Mouse (Mus musculus) lung, embryonic 15.5 days (tissue): Measurements from ENCODE around the gene Syt8. TPM values are rescaled to one million over a fixed set of nuclear protein-coding genes. Genes with fewer than 3 reads are reported as not detected.

Experiments
- polyA plus RNA-seq: library from polyadenylated mRNA; unstranded; fragments of >200 nt; fragmentation: Nextera tagmentation; extraction: Ambion mirVana; gene quantifications from 2 replicates; pipeline ENCODE4 v1.2.1, GENCODE M21; 2015

Gene Syt8
- polyA plus RNA-seq, 1 experiment from 2014 or later = 0.34 TPM

Other genes with a start within 250 kb of the Syt8 start
- gene Gm10153, start 244.5 kb upstream of the Syt8 start, polyA plus RNA-seq = not detected in 2 replicates
- gene Krtap5-3, start 233.5 kb upstream of the Syt8 start, polyA plus RNA-seq = not detected in 2 replicates
- gene Gm7579, start 223.0 kb upstream of the Syt8 start, polyA plus RNA-seq = not detected in 2 replicates
- gene Krtap5-5, start 204.9 kb upstream of the Syt8 start, polyA plus RNA-seq = not detected in 2 replicates
- gene Gm40460, start 193.8 kb upstream of the Syt8 start, polyA plus RNA-seq = not detected in 2 replicates
- gene Gm2431, start 176.5 kb upstream of the Syt8 start, polyA plus RNA-seq = not detected in 2 replicates
- gene Gm4559, start 160.5 kb upstream of the Syt8 start, polyA plus RNA-seq = not detected in 2 replicates
- gene Krtap5-1, start 137.7 kb upstream of the Syt8 start, polyA plus RNA-seq = not detected in 2 replicates
- gene Krtap5-4, start 131.3 kb upstream of the Syt8 start, polyA plus RNA-seq = not detected in 2 replicates
- 5.4 and 5.7 TPM in 2 replicates for gene Ifitm10, start 61.1 kb upstream of the Syt8 start, polyA plus RNA-seq
- gene Gm49369, start 52.2 kb upstream of the Syt8 start, polyA plus RNA-seq = 0.39 and 0.72 TPM in 2 replicates
- gene Ctsd, start 46.8 kb upstream of the Syt8 start, polyA plus RNA-seq = 272 and 299 TPM in 2 replicates
- gene Tnni2, start 7.0 kb downstream of the Syt8 start, polyA plus RNA-seq = 2.4 and 7.4 TPM in 2 replicates
- gene Lsp1, start 26.0 kb downstream of the Syt8 start, polyA plus RNA-seq = 125 and 130 TPM in 2 replicates
- 2.5 and 5.1 TPM in 2 replicates for gene Tnnt3, start 64.0 kb downstream of the Syt8 start, polyA plus RNA-seq
- 22.8 and 28.3 TPM in 2 replicates for gene Mrpl23, start 97.8 kb downstream of the Syt8 start, polyA plus RNA-seq
- 536 and 550 TPM in 2 replicates for gene Igf2, start 232.0 kb downstream of the Syt8 start, polyA plus RNA-seq
- gene Gm49394, start 235.1 kb downstream of the Syt8 start, polyA plus RNA-seq = 0.06 and 0.08 TPM in 2 replicates